Mouse (Mus musculus) MN1 (cell line): Measurements from ENCODE around the gene Tmem163.

Experiments used
- DNase-seq: peaks from one replicate; pipeline ENCODE4 v3.0.0-alpha.2; 2016; ENCODE audit warnings: low spot score

The Tmem163 gene

GRCm38 (mm10) chr1:127496737-127497543 lies 182.4 kb downstream of the Tmem163 start:
- peak; percentile 36 for DNase-seq

DNA sequence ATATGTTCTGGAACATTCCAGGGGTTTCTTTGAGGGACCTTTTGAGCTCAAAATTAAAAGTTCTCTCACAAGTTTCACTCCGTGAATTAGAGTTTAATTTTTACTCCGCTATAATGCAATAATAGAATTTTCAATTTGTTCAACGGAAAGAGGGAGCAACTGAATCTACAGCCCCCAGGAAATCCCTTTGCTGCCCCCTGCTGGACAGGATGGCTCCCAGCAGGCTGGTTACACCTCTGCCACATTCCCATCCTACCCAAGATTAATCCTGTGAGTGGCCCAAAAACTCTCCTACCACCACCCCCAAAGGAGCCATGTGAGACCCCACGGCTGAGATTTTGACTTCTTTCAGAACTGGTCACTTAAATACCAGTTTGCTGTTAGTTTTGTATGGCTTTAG lies 192.2 kb downstream of the Tmem163 start:
- DNase-seq: peak; percentile 32

DNA sequence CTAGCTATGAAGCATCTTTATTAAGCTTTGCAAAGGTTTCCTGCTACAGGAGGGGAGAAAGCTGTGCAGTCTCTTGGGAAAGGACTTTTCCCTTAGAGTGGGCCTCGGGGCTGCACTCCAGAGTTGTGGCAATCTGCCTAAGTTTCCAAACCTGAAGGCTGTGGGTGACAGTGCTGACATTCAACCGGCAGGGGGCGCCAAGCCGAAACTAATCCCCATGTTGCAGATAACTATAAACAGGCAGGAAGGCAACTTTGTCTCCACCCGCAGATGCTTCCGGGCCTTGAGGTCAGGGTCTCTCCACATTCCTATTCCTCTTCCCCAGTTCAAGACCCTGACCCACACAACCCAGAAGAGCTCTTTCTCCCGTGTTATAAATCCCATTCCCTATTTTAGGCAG lies 194.5 kb downstream of the Tmem163 start:
- DNase-seq: peak; percentile 47

- no peak for DNase-seq
These were observed 195.2 kb downstream of the Tmem163 start for GRCm38 (mm10) chr1:127484188-127484587.

DNA sequence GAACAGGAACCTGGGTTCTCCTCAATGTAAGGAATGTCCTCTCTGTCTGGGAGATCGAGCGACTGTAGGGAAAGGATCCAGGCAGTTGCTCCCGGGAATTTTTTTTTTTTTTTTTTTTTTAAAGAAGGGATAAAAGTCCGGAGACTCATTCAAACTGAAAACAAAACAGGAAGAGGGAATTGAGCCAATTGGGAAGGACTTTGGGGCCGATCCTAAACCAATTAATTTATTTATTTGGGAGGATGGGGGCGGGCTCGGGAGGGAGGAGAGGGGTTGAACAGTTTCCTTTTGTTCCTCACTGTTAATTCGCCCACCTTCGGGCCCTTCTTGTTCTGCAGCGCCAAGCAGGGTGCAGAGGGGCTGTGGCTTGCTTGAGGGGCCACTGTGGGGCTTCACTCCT lies 196.4 kb downstream of the Tmem163 start:
- no peak for DNase-seq

DNA sequence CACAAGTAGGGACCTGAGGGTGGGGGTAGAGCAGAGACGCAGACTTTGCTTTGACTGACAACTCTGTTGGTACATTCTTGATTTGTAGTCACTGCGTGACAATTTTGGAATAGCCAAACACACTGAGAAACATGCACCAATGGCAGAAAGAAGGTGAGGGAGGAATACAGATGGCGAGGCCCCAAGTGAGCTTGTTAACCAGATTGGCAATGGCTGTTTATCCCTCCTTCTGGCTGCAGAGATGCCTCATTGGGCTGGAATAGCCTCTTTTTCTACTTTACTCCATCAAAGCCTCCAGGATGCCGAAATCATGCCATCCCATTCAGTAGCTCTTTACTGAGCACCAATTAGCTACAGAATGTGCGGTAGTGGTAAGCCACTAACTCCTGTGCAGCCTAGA lies 203.6 kb downstream of the Tmem163 start:
- no peak for DNase-seq

DNA sequence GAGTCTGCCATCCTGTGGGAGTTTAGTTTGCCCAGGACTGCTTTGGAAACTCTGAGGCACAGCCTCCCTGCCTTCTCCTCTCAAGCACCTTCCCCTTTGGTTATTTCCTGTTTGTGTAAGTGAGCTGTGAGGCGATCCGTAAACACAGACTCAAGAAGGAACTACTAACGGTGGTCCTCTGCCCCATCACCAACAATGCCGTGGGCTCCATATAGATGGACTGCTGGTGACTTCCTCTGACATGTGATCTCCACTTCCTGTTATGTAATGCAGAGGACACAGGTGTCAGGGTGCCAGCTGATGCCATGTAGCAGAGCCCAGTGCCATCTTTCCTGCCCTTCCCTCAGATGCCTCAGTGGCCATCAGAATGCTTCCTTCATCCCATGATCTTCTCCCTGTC lies 209.2 kb downstream of the Tmem163 start:
- DNase-seq: no peak

GRCm38 (mm10) chr1:127467238-127467637 lies 212.1 kb downstream of the Tmem163 start:
- DNase-seq: no peak

DNA sequence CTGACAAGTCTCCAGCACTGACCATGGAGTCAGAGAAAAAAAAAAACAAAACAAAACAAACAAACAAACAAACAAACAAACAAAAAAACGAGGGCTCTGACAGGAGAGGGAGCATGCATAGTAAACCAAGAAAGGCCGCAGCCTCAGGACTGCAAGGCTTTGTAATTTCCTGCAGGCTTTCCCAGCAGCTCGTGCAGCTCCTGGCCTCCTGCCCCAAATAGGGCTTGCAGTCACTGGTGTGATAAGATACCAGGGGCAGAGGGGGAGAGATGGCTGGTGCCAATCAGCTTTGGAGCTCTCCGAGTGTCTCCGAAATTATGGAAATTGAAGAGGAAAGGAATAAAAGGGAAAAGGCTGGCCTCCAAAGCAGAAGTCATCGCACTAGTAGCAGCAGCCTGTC lies 214.1 kb downstream of the Tmem163 start:
- peak; percentile 30 for DNase-seq

- no peak for DNase-seq
These were observed 215.3 kb downstream of the Tmem163 start for GRCm38 (mm10) chr1:127464041-127464440.

DNA sequence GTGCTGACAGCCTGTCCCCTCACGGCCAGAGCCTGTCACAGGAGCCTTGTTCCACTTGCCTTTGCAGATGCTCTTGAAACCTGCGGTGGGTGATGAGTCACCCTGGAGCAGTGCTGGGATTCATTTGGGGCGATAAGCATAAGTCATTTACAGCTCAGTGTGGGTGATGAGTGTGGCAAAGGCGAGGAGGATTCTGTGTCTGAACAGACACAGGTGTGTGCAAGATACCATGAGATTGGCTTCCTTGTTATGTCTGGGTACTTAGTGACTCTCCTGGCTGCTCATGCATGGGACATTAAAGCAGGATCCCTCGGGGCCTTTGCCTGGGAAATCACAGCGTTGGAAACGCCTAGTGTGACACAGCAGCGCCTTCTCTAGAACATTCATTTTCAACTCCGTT lies 218.3 kb downstream of the Tmem163 start:
- DNase-seq: peak; percentile 51

DNA sequence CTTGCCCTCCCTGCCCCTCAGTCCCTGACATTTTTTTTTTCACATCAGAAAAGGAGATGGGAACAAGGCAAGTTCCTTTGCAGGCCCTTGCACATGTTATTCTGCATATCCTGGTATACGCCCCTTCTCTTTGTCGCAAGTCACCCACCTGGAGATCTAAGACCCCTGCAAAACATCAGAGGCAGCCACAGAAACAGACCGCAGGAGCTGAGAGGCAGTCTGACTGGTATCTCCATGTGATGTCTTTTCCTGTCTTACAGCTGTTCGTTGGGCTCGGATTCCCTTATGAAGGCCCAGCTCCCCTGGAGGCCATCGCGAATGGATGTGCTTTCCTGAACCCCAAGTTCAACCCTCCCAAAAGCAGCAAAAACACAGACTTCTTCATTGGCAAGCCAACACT lies 219.8 kb downstream of the Tmem163 start:
- no peak for DNase-seq

DNA sequence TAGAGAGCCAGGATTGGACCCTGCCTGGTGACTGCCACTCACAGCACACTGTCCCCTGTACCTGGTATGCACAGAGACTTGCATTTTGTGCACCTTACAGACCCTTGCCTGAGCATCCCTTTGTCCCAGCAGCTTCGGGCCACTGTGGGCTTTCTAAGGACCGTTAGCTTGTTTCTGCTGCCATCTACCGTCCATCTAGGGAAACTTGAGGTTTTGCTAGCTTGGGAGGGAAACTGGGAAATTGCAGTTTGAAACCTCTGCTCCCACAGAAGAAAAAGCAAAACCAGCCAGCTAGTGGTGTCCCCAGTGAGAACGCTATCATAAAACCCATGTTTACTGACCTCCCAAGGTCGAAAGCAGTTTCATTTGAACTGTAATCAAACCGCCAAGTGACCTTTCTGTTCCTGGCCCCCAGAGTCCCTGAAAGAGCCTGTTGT lies 220.3 kb downstream of the Tmem163 start:
- peak; percentile 78 for DNase-seq

GRCm38 (mm10) chr1:127453397-127453796 lies 226.0 kb downstream of the Tmem163 start:
- no peak for DNase-seq

GRCm38 (mm10) chr1:127444836-127445485 lies 234.4 kb downstream of the Tmem163 start:
- DNase-seq: no peak

DNA sequence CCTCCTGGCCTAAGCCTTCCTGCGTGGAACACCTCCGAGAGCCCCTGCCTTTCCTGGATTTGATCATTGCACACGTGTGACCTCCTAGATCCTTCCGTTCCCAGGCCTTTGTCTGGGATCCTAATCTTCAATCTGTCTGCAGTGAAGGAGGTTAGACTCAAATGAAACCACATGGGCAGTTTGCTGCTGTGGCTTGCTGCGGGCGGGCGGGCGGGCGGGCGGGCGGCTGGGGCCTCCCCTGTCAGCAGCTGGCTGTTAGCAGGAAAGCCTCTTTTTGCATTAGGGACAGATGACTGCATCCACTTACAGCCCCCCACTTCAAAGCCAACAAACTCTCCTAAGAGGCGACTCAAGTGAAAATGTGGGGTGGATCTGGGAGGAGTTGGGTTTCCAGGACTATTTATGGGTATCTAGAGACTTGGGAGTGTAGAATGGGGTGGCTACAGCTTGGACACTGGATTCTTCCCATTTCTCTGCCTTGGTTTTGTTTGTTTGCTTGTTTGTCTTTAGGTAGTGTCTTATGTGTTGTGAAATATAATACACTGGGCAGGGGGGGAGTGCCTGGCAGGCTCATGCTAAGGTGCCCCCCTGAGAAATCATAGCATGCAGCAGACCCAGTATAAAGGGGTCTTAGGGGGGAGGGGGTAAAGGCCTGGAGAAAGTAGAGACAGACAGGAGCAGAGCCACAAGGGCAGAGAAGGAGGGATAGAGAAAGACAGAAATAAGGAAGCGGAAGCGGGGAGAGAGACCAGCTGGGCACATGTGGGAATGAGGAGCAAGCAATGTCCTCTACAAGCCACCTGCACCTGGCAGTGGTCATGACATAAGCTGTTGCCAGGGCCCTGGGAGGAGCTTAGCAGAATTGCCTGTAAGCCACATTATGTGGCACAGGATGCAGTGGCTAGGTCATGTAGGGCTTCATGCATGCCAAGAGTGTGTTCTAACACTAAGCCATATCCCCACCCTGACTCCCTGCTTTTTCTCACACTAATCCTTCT lies 236.2 kb downstream of the Tmem163 start:
- DNase-seq: no peak

DNA sequence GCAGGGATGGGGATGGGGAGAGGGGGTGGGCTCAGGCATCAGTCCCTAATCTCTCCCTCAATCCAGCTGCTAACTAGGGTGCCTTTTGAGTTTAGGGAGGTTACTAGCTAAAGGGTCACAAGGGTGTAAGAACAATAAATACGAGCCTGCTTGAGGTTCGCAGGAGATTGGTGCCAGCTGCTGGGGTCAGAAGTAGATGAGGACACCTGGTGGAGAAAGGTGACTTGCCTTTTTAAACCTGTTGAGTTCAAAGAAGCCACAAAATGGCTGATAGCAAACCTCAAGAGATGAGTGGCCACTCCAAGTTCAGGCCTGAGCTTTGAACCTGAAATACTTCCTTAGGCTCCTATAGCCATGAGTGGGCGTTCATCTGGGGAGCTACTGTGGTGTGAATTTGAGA lies 237.6 kb downstream of the Tmem163 start:
- no peak for DNase-seq

- DNase-seq: no peak
These were observed 238.3 kb downstream of the Tmem163 start for GRCm38 (mm10) chr1:127441007-127441406.

DNA sequence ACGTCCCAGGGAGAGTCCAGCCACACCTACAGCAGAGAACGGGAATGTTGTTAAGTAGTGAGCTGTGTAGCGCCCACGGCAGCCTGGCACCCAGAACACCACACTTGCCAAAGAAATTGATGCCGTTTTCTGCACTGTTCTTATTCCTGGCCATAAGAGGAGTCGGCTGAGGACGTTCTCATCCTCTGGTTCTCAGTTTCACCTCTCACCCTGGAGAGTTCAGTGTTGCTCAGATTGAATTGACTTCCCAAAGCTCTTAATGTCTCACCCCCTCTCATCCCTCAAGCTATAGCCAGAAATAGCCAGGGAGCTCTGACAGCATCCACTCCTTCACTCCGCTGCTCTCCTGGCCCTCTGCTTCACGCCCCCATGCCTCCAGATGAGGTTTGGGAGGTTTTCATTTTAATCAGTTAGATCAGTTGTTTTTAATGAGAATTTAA lies 239.9 kb downstream of the Tmem163 start:
- DNase-seq: no peak

GRCm38 (mm10) chr1:127437091-127437490 lies 242.3 kb downstream of the Tmem163 start:
- no peak for DNase-seq
